Mouse (Mus musculus) liver, postnatal 0 days (tissue): ENCODE data around the gene Polr2l.

Source experiments
- CTCF ChIP-seq: sonication (generic); IDR thresholded peaks from 2 replicates; pipeline ENCODE4 v1.5.1; 2016; ENCODE audit warnings: antibody characterized with exemption, low read depth
- EP300 ChIP-seq: IDR thresholded peaks from 2 replicates; pipeline ENCODE4 v1.6.1; 2016; ENCODE audit warnings: antibody characterized with exemption, low read depth, mild to moderate bottlenecking

GRCm38 (mm10) chr7:141434464-141434863 is 40.5 kb downstream of the Polr2l start:
- TF ChIP-seq CTCF = no peak
- no peak for TF ChIP-seq EP300
